Mouse (Mus musculus) ovary, adult 10 weeks (tissue): Measurements from ENCODE around the gene Kif23. TPM values are rescaled to one million over a fixed set of nuclear protein-coding genes. Genes with fewer than 3 reads are reported as not detected.

Source experiments
- polyA plus RNA-seq: library from polyadenylated mRNA; stranded (reverse); fragments of 350-450 nt; fragmentation: Illumina TruSeq; extraction: RNeasy Lipid Tissue Mini Kit (QIAGEN cat#74804); gene quantifications from one replicate; pipeline ENCODE4 v1.2.3, GENCODE M21; 2014

Kif23 gene
- polyA plus RNA-seq, result 103 TPM

DNA sequence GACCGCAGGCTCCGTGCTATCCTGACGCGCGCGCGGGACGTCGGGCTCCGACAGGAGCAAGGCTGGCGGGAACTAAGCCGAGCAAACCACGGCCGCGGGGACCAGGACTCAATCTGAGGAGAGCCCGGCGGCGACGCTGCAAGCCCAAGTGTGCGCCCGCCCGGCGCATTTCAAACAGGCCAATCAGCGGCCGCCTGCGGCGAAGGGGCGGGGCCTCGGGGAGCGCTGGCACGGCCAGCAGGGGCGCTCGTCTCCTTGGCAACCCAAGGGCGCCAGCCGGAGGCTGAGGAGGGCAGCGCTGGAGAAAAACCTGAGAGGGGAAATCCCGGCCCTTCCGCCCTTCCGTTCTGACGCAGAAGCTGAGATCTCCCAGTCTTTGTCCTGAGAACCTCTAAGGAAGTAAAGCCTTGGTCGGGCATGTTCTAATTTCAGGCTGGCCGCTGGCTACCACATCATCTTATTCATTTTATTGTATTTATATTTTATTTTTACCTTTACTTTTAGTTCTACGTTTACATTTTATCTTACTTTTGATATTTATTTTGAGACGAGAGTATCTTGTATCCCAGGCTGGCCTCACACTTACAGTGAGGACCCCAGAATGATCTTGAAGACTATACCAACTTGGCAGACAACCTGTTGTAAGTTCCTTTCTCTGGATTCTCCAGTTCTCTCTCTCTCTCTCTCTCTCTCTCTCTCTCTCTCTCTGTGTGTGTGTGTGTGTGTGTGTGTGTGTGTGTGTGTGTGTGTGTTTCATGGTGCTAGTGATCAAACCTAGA lies at the start of gene Kif23:
Gene Kif23, minus strand, starts transcription at position 152 of the 779 bp plus-strand sequence.

DNA sequence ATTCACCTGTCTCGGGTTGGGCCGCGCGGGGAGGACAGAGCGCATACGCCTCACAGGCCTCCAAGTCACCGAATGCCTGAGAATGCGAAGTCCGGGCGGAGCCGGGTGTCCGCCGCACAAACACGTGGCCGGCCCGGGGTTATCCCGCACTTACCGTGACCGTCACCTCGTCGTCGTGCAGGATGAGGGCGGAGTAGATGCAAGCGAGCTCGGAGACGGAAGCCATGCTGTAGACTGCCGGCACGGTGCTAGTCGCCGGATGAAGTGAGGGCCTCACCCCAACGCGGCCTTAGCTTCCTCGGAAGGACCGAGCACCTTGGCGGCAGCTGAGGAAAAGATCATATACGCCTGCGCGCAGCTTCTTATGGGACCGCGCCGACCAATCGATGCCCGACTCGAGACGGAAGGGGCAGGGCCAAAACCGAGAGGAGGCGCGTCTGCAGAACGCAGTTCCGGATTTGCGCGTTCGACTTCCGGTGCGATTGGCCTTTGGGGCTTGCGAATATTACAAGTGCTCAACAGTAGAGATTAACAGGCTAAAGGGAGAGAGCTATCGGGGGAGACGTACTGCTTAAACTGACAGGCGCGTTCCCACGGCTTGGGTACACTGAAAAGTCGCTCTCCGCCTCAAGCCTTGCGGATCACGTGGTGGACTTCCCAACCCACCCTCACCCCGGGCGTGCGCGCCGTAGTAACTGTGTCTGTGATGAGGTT lies 32.2 kb downstream of the Kif23 start, which contains the start of gene Rplp1:
Gene Rplp1, minus strand, starts transcription at position 340 of the 714 bp plus-strand sequence.

Other genes starting within 250 kb of the Kif23 start
- gene Rplp1, start 32.2 kb downstream of the Kif23 start, polyA plus RNA-seq, result 89.4 TPM
- gene Paqr5, start 80.1 kb upstream of the Kif23 start, polyA plus RNA-seq, result 1.00 TPM
- 51.5 TPM for gene Glce, start 175.9 kb upstream of the Kif23 start, polyA plus RNA-seq